Comparison of ENCODE assay signal across 20 mouse cellular contexts in the genomic region with DNA sequence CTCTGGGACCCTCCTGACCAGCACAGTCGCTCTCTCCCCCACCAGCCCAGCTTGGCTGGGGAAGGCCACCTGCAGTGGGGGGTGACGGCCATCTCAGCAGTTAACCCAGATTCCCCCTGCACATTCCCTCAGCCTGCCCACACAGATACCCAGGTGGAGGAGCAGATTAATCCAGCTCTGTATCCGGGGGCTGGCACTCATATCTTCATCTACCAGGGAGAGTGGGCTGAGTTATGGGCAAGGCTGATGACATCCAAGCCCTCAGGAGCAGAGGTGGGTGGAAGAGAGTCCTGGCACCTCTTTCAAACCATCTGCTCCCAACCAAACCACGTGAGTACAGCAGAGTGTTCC. TPM values are rescaled to one million over a fixed set of nuclear protein-coding genes. Genes with fewer than 3 reads are reported as not detected.
DNase-seq lines count a peak whose midpoint lies in the region; ATAC-seq and TF ChIP-seq lines count a peak whose summit lies in the region.
"Had no signal": no experiment of that assay in that cellular context is flagged by ENCODE, and none has a peak within 500 bp of the region (broad histone marks: within the 10 kb centered on the region; RNA-seq: fewer than 3 reads in every experiment).

No protein-coding gene starts in this region.

- H3K4me1 ChIP-seq in heart, embryonic 10.5 days = peaks cover 20% of the 10 kb centered on the region; the same call in 1 of the 2 replicates
- H3K4me1 ChIP-seq in stomach, postnatal 0 days (replicated peaks; ENCODE audit: control insufficient read depth, insufficient read depth) = no peaks in the 10 kb centered on the region
- H3K4me1 ChIP-seq: hindbrain, embryonic 13.5 days; neural tube, embryonic 12.5 days had no signal

- H3K27ac ChIP-seq in heart, embryonic 10.5 days = no peak overlapping the region
- no peak overlapping the region for H3K27ac ChIP-seq in stomach, postnatal 0 days (replicated peaks)
- H3K27ac ChIP-seq: hindbrain, embryonic 13.5 days; left cerebral cortex, adult 2 months; limb, embryonic 13.5 days; liver, embryonic 14.5 days; neural tube, embryonic 12.5 days had no signal

- no peak overlapping the region for H3K9ac ChIP-seq in stomach, postnatal 0 days (ENCODE audit: low read length)
- H3K9ac ChIP-seq: hindbrain, embryonic 13.5 days; limb, embryonic 13.5 days; liver, embryonic 14.5 days; neural tube, embryonic 12.5 days had no signal

- no peak for TF ChIP-seq CTCF in stomach, postnatal 0 days (IDR thresholded peaks at IDR 0.05; ENCODE audit: low read depth)

- H3K36me3 ChIP-seq in heart, embryonic 10.5 days = no peaks in the 10 kb centered on the region
- H3K36me3 ChIP-seq in stomach, postnatal 0 days (ENCODE audit: control insufficient read depth, insufficient read depth, low read length) = no peaks in the 10 kb centered on the region
- H3K36me3 ChIP-seq: hindbrain, embryonic 13.5 days; limb, embryonic 13.5 days; neural tube, embryonic 12.5 days had no signal

- no peak overlapping the region for H3K4me3 ChIP-seq in heart, embryonic 10.5 days
- H3K4me3 ChIP-seq in stomach, postnatal 0 days (ENCODE audit: low read depth, low read length) = no peak overlapping the region
- H3K4me3 ChIP-seq: hindbrain, embryonic 13.5 days; left cerebral cortex, adult 2 months; limb, embryonic 13.5 days; neural tube, embryonic 12.5 days had no signal

- 55% methylated on average over 4 of the region's 4 CpGs for WGBS in heart, embryonic 10.5 days
- WGBS in stomach, postnatal 0 days = 65% methylated on average over 4 of the region's 4 CpGs

- H3K27me3 ChIP-seq in heart, embryonic 10.5 days (ENCODE audit: insufficient read depth, poor library complexity, severe bottlenecking) = no peaks in the 10 kb centered on the region
- no peaks in the 10 kb centered on the region for H3K27me3 ChIP-seq in stomach, postnatal 0 days (ENCODE audit: control insufficient read depth, insufficient read depth, low read length)
- H3K27me3 ChIP-seq: hindbrain, embryonic 13.5 days; limb, embryonic 13.5 days; neural tube, embryonic 12.5 days; Patski had no signal

- no peaks in the 10 kb centered on the region for H3K9me3 ChIP-seq in heart, embryonic 10.5 days
- no peaks in the 10 kb centered on the region for H3K9me3 ChIP-seq in stomach, postnatal 0 days (ENCODE audit: control insufficient read depth, low read length)
- H3K9me3 ChIP-seq: hindbrain, embryonic 13.5 days; neural tube, embryonic 12.5 days had no signal

- no peak overlapping the region for H3K4me2 ChIP-seq in stomach, postnatal 0 days (replicated peaks; ENCODE audit: low read depth)
- H3K4me2 ChIP-seq: hindbrain, embryonic 13.5 days; limb, embryonic 13.5 days; neural tube, embryonic 12.5 days had no signal

- ATAC-seq in stomach, postnatal 0 days (ENCODE audit: low FRiP score, low TSS enrichment) = 0 out of 2 replicates have a peak, but pooled peaks have one; percentile 28
- ATAC-seq: forebrain, embryonic 14.5 days; intestine, postnatal 0 days; lung, postnatal 0 days; Patski had no signal

- no peak for TF ChIP-seq EP300 in stomach, postnatal 0 days (optimal IDR thresholded peaks at IDR 0.05)

- DNase-seq in heart, embryonic 10.5 days (ENCODE audit: low spot score) = peak; percentile 57
- DNase-seq in heart, postnatal 4 days = no peak
- DNase-seq in testis, postnatal 10 days (ENCODE audit: low spot score) = peak; percentile 29
- no peak for DNase-seq in testis, postnatal 14 days (ENCODE audit: low spot score)
- peak; percentile 96 for DNase-seq in cerebellum, adult 9-11 months
- no peak for DNase-seq in stomach, postnatal 0 days (ENCODE audit: low spot score)
- no peak for DNase-seq in kidney, postnatal 25 days
- DNase-seq in embryo, embryonic 9.5 days (ENCODE audit: extremely low spot score) = no peak
- DNase-seq: B cell, adult 2 months; spleen, adult 18-20 months; thymus, postnatal 25 days had no signal

RNA-seq across cellular contexts. Expression of a gene that starts 33.3 kb away (rescaled TPM):
- polyA plus RNA-seq in heart, embryonic 10.5 days (2016; fragmentation: Nextera tagmentation; extraction: Ambion mirVana) = 26.9 and 28.0 TPM in 2 replicates
- 10 to 100 TPM; 24.5 to 24.7 TPM for total RNA-seq in heart, postnatal 4 days (2021)
- polyA plus RNA-seq in stomach, postnatal 0 days (2015; fragmentation: Nextera tagmentation; extraction: Ambion mirVana) = 18.7 and 20.2 TPM in 2 replicates

RNA-seq across cellular contexts. Expression of a gene that starts 38.7 kb away (rescaled TPM):
- 7.0 and 8.3 TPM in 2 replicates for polyA plus RNA-seq in heart, embryonic 10.5 days (2016; fragmentation: Nextera tagmentation; extraction: Ambion mirVana)
- 10 to 100 TPM; 35.0 to 36.1 TPM for total RNA-seq in heart, postnatal 4 days (2021)
- polyA plus RNA-seq in stomach, postnatal 0 days (2015; fragmentation: Nextera tagmentation; extraction: Ambion mirVana) = 16.9 and 17.9 TPM in 2 replicates

RNA-seq across cellular contexts. Expression of a gene that starts 39.8 kb away (rescaled TPM):
- 44.1 and 54.1 TPM in 2 replicates for polyA plus RNA-seq in heart, embryonic 10.5 days (2016; fragmentation: Nextera tagmentation; extraction: Ambion mirVana)
- total RNA-seq in heart, postnatal 4 days (2021) = 10 to 100 TPM; 17.3 to 19.7 TPM
- polyA plus RNA-seq in stomach, postnatal 0 days (2015; fragmentation: Nextera tagmentation; extraction: Ambion mirVana) = 39.0 and 39.9 TPM in 2 replicates

Comparison
In these comparisons a context has a peak if more than half of its experiments do, and no peak if none do; other contexts are left out.
1. DNase-seq: peak in heart, embryonic 10.5 days (single experiment), testis, postnatal 10 days (single experiment) and cerebellum, adult 9-11 months (single experiment); none in heart, postnatal 4 days (single experiment), testis, postnatal 14 days (single experiment), stomach, postnatal 0 days (single experiment), kidney, postnatal 25 days (0 of 2) and embryo, embryonic 9.5 days (single experiment).